Mouse (Mus musculus): ENCODE results near the gene Riox1. TPM values are rescaled to one million over a fixed set of nuclear protein-coding genes. Genes with fewer than 3 reads are reported as not detected.

The Riox1 gene
- polyA plus RNA-seq, 1 experiment, result 0.49 TPM

DNA sequence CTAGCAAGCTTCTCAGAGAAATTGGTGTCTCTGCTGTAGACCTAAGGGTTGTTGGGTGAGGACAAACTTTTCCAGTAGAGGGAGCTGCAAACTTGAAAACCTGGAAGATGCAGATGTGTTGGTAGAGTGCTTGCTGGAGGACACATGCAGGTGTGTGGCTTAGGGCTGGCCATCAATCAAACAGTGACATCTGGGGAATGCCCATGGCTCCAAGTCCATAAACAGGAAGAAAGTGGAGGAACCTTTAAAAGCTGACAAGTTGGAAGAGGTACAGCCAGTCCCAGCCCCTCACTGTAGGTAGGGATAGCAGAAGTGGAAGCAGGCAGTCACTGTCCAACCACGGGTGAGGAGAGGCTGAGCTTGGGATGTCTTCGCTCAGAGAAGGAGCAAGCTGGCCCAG, 21.7 kb downstream of the Riox1 start:
- Histone ChIP-seq H3K9me3 (ENCODE audit: control insufficient read depth, low read length) (peaks cover 4% of the 10 kb centered on the region), H3K4me3 (replicated peaks) (no peak overlapping the region), H3K4me1 (ENCODE audit: control insufficient read depth) (no peaks in the 10 kb centered on the region), H3K36me3 (ENCODE audit: control insufficient read depth) (no peaks in the 10 kb centered on the region), H3K27me3 (ENCODE audit: control insufficient read depth) (no peaks in the 10 kb centered on the region)
- no peak for TF ChIP-seq GATA1 (IDR thresholded peaks at IDR 0.05; ENCODE audit: low read length)
- no peak for TF ChIP-seq TAL1 (IDR thresholded peaks at IDR 0.05; ENCODE audit: low read length)

DNA sequence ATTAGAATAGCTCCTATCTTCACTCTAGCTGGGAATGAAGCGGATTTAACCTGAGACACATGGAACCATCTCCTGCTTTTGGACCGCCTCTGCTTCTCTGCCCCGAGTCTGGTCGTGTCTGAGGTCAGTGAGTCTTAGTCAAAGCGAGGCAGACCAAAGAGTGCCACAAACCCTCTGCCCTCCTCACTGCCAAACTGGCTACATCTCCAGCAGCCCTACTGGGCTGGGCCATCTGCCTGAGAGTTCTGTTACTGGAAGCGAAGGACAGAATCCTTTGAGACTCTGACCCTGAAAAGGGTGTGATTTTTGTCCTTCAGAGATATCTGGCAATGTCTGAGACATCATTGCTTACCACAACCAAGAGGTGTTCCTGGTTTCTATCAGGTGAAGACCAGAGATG, 28.5 kb downstream of the Riox1 start:
- H3K27me3 ChIP-seq (ENCODE audit: control insufficient read depth), result no peaks in the 10 kb centered on the region
- TF ChIP-seq GATA1 (IDR thresholded peaks at IDR 0.05; ENCODE audit: low read length) (no peak), TAL1 (IDR thresholded peaks at IDR 0.05; ENCODE audit: low read length) (no peak)
- no peaks in the 10 kb centered on the region for H3K36me3 ChIP-seq (ENCODE audit: control insufficient read depth)
- peaks cover 4% of the 10 kb centered on the region for H3K9me3 ChIP-seq (ENCODE audit: control insufficient read depth, low read length)
- no peaks in the 10 kb centered on the region for H3K4me1 ChIP-seq (ENCODE audit: control insufficient read depth)
- H3K4me3 ChIP-seq (replicated peaks), result no peak overlapping the region

DNA sequence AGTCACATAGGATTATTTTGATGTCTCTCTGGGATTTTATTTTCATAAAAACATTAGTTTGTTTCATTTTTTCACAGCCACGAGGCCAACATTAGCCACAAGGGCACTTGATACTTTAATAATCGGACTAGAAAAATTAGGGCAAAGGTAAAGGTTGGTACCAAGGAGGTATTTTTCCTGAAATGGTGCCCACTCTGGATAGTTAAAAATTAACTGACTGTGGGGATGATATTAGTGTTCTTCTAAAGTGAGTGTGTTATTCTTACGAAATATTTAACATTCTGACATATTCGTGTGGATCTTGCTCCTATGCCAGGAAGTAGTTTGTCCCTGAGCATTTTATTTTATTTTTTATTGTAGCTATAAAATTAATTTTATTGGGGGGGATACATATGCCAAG, 31.2 kb downstream of the Riox1 start:
- no peaks in the 10 kb centered on the region for H3K4me1 ChIP-seq (ENCODE audit: control insufficient read depth)
- H3K9me3 ChIP-seq (ENCODE audit: control insufficient read depth, low read length), result no peaks in the 10 kb centered on the region
- TF ChIP-seq GATA1 (IDR thresholded peaks at IDR 0.05; ENCODE audit: low read length), result no peak
- no peak for TF ChIP-seq TAL1 (IDR thresholded peaks at IDR 0.05; ENCODE audit: low read length)
- H3K36me3 ChIP-seq (ENCODE audit: control insufficient read depth), result no peaks in the 10 kb centered on the region
- H3K4me3 ChIP-seq (replicated peaks), result no peak overlapping the region
- H3K27me3 ChIP-seq (ENCODE audit: control insufficient read depth), result no peaks in the 10 kb centered on the region; the same call in 1 of the 2 replicates

DNA sequence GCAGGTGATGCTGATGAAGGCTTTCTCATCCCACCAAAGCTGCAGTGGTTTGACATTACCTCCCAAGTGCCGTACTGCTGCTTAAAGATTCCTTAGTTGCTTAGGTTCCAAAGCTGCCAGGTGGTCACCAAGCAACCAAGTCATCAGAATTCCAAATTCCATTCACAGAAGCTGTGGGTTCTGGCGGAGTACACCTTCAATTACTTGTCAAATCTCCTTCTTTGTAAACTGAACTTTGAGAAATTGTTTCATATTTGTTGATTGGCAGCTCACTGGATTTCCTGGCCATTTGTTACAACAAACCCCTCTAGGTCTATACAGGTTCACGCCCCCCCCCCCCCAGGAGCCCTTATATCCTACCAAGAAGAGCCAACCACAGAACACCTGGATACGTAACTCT, 34.3 kb downstream of the Riox1 start, which contains the start of gene Heatr4:
Heatr4 (minus strand) TSS at position 101 of the 400 bp plus-strand sequence.
- Histone ChIP-seq H3K27me3 (ENCODE audit: control insufficient read depth) (peaks cover 2% of the 10 kb centered on the region; the same call in 1 of the 2 replicates), H3K36me3 (ENCODE audit: control insufficient read depth) (no peaks in the 10 kb centered on the region), H3K4me1 (ENCODE audit: control insufficient read depth) (peaks cover 17% of the 10 kb centered on the region), H3K9me3 (ENCODE audit: control insufficient read depth, low read length) (no peaks in the 10 kb centered on the region), H3K4me3 (replicated peaks) (no peak within 1 kb of the TSS)
- no peak for TF ChIP-seq GATA1 (IDR thresholded peaks at IDR 0.05; ENCODE audit: low read length)
- TF ChIP-seq TAL1 (IDR thresholded peaks at IDR 0.05; ENCODE audit: low read length), result no peak

DNA sequence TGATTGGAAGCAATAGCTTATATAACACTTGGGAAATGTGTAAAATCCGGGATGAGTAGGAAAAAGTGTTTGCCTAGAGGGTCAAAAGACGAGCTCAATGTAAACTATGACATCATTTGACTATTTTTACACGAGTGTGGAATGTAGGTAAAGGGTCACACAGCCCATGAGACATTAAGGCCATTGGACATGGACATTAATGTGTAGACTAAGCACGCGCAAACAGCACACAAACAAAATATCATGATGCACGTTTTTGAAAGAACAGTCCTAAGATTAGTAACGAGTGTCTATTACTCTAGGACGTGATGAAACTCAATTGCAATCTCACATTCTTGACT, 36.8 kb downstream of the Riox1 start:
- Histone ChIP-seq H3K9me3 (ENCODE audit: control insufficient read depth, low read length) (no peaks in the 10 kb centered on the region), H3K36me3 (ENCODE audit: control insufficient read depth) (no peaks in the 10 kb centered on the region)

DNA sequence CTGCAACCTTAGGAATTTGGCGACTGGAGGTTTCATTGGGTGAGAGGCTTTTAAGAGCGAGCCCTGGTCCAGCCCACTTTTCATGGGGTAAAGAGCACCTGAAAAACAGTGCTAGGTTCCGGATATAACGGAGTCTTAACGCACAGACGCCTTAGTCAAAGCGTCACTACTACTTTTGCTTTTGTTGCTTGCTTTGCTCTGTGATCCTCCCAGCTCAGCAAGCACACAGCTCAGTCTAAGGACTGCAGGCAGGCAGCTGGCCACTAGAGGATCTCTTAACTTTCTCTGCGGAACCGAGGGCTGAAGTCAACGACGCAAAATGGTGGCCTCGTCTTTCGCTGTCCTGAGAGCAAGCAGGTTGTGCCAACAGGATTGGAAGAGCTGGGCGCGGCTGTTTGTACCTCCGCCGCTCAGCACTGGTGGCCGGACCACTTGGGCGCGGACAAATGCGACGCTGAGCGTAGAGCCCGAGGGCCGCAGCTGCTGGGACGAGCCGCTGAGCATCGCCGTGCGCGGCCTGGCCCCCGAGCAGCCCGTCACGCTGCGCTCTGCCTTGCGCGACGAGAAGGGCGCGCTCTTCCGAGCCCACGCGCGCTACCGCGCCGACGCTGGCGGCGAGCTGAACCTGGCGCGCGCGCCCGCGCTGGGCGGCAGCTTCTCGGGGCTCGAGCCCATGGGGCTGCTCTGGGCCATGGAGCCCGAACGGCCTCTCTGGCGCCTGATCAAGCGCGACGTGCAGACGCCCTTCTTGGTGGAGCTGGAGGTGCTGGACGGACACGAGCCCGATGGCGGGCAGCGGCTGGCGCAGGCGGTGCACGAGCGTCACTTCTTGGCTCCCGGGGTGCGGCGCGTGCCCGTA, 37.4 kb downstream of the Riox1 start, which contains the start of gene Acot2:
Acot2 (plus strand) TSS at position 279 of the 859 bp plus-strand sequence.
- H3K9me3 ChIP-seq (ENCODE audit: control insufficient read depth, low read length), result no peaks in the 10 kb centered on the region
- peak within 1 kb of the TSS; percentile 68 for H3K4me3 ChIP-seq (replicated peaks)
- TF ChIP-seq GATA1 (IDR thresholded peaks at IDR 0.05; ENCODE audit: low read length), result no peak
- no peak for TF ChIP-seq TAL1 (IDR thresholded peaks at IDR 0.05; ENCODE audit: low read length)
- H3K27me3 ChIP-seq (ENCODE audit: control insufficient read depth), result peaks cover 2% of the 10 kb centered on the region; the same call in 1 of the 2 replicates
- H3K36me3 ChIP-seq (ENCODE audit: control insufficient read depth), result no peaks in the 10 kb centered on the region
- peaks cover 17% of the 10 kb centered on the region for H3K4me1 ChIP-seq (ENCODE audit: control insufficient read depth)

More for the DNA sequence above, 36.8 kb downstream of the Riox1 start:
- peak overlapping the region; percentile 68 for H3K4me3 ChIP-seq (replicated peaks)
- no peak for TF ChIP-seq GATA1 (IDR thresholded peaks at IDR 0.05; ENCODE audit: low read length)
- TF ChIP-seq TAL1 (IDR thresholded peaks at IDR 0.05; ENCODE audit: low read length), result no peak
- peaks cover 2% of the 10 kb centered on the region; the same call in 1 of the 2 replicates for H3K27me3 ChIP-seq (ENCODE audit: control insufficient read depth)
- H3K4me1 ChIP-seq (ENCODE audit: control insufficient read depth), result peaks cover 17% of the 10 kb centered on the region

DNA sequence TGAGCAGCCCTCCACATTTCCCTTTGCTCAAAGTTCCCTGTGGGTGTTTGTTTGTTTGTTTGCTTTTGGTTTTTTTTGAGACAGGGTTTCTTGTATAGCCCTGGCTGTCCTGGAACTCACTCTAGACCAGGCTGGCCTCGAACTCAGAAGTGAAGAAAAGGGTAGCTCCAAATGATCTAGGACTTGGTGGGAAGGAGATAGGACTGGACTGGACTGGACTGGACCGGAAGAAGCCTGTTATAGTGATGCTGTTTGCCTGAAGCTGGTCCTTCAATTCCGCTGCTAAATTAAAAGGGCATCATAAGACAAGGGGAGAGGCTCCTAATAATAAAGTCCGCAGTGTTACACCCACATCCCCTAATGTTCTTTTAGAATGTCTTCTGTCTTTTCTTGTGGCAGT, 38.1 kb downstream of the Riox1 start:
- H3K4me3 ChIP-seq (replicated peaks), result peak overlapping the region; percentile 68

DNA sequence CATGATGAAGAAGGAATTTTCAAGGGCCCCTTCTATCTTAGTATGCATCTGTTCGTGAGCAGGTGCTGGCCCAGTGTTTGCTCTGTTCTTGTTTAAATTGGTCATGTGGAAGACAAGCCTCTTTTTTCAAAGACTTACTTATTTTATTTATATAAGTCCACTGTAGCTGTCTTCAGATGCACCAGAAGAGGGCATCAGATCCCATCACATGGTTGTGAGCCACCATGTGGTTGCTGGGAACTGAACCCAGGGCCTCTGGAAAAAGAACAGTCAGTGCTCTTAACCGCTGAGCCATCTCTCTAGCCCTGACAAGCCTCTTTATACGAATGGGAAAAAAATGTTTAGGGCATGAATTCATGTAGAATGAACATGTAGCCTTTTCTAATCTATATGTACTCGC, 39.0 kb downstream of the Riox1 start:
- Histone ChIP-seq H3K27me3 (ENCODE audit: control insufficient read depth) (peaks cover 2% of the 10 kb centered on the region; the same call in 1 of the 2 replicates), H3K4me1 (ENCODE audit: control insufficient read depth) (peaks cover 17% of the 10 kb centered on the region), H3K36me3 (ENCODE audit: control insufficient read depth) (no peaks in the 10 kb centered on the region), H3K9me3 (ENCODE audit: control insufficient read depth, low read length) (no peaks in the 10 kb centered on the region), H3K4me3 (replicated peaks) (no peak overlapping the region)
- no peak for TF ChIP-seq GATA1 (IDR thresholded peaks at IDR 0.05; ENCODE audit: low read length)
- no peak for TF ChIP-seq TAL1 (IDR thresholded peaks at IDR 0.05; ENCODE audit: low read length)

More for the DNA sequence above, 38.1 kb downstream of the Riox1 start:
- Histone ChIP-seq H3K4me1 (ENCODE audit: control insufficient read depth) (peaks cover 17% of the 10 kb centered on the region), H3K9me3 (ENCODE audit: control insufficient read depth, low read length) (no peaks in the 10 kb centered on the region), H3K27me3 (ENCODE audit: control insufficient read depth) (peaks cover 2% of the 10 kb centered on the region; the same call in 1 of the 2 replicates), H3K36me3 (ENCODE audit: control insufficient read depth) (no peaks in the 10 kb centered on the region)
- TF ChIP-seq GATA1 (IDR thresholded peaks at IDR 0.05; ENCODE audit: low read length) (no peak), TAL1 (IDR thresholded peaks at IDR 0.05; ENCODE audit: low read length) (no peak)

DNA sequence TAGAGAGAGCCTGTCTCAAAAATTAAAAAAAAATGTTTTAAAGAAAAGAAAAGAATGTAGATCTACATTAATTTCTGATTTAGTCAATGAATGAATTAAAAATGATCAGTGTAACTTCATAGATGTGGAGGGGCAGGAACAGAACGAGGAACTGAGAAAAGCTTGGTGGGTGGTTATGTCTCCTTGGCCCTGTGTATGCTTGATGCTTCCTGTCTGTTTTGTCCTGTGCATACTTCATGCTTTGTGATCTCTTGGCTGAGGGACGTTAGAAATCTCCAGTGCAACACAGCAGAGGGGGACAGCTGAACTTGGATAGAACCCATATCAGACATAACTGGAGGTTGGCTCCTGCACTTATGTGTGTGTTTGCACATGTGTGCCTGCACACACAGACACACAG, 46.8 kb downstream of the Riox1 start:
- H3K9me3 ChIP-seq (ENCODE audit: control insufficient read depth, low read length), result peaks cover 4% of the 10 kb centered on the region; the same call in 1 of the 2 replicates
- no peaks in the 10 kb centered on the region for H3K27me3 ChIP-seq (ENCODE audit: control insufficient read depth)
- H3K36me3 ChIP-seq (ENCODE audit: control insufficient read depth), result no peaks in the 10 kb centered on the region
- H3K4me1 ChIP-seq (ENCODE audit: control insufficient read depth), result no peaks in the 10 kb centered on the region
- H3K4me3 ChIP-seq (replicated peaks), result no peak overlapping the region
- no peak for TF ChIP-seq GATA1 (IDR thresholded peaks at IDR 0.05; ENCODE audit: low read length)
- no peak for TF ChIP-seq TAL1 (IDR thresholded peaks at IDR 0.05; ENCODE audit: low read length)

Data from erythroblast, embryonic 14.5 days (primary cell).